Mouse (Mus musculus): ENCODE data around the gene Lin9.

DNA sequence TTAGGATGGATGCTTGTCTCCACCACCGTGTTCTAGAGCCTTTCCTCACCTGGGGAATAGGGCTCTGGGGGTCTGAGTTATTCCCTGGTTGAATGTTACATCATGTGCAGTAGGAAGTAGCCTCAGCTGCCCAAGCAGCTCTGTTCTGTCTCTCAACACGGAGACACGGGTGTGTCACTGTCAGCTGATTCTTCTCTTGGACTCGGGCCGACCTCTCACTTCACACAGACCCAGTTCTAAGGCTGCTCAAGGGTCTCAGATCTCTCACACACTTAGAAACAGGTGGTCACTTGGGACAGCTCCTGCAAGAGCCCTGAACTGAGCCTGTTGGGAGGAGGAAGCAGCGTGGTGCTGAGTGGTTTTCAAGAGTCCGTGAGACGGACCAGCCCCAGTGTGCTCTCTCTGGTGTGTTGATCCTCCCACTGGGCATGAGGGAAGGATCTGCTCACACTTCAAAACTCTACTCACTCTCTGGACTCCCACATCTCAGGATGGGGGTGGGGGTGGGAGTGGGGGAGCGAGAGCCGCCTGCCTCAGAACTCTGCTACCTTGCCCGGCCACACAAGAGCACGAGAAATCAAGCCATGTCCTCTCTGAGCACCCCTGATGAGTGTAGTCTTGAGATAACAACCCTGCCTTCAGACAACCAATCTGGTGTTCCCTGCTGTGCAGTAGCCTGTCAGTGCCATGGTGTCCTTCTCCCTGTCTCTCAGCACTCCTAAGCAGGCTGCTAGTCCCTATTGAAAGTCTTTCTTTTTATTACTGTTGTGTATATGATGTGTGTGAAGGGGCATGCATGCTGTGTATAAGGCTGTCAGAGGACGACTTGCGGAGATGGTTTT is 68.2 kb downstream of the Lin9 start:
- TF ChIP-seq CTCF (IDR thresholded peaks at IDR 0.05; ENCODE audit: insufficient read depth, low read length) (no peak), POLR2A (IDR thresholded peaks at IDR 0.05; ENCODE audit: borderline replicate concordance, extremely low read depth, low read depth, low read length) (no peak)
